Mouse (Mus musculus): Measurements from ENCODE around the gene Tns3.

GRCm38 (mm10) chr11:8652116-8652714, 12.1 kb downstream of the Tns3 start:
- no peak for TF ChIP-seq POLR2A (IDR thresholded peaks at IDR 0.05; ENCODE audit: control insufficient read depth, extremely low read depth, insufficient read depth, low read length, poor library complexity)
- TF ChIP-seq CTCF (IDR thresholded peaks at IDR 0.05; ENCODE audit: borderline replicate concordance, control insufficient read depth, extremely low read depth, insufficient read depth, low read length, poor library complexity), result no peak

All from thymus, adult 2 months (tissue).